26 mouse cellular contexts compared by ENCODE assay signal in genomic region chr4:40108030-40108429, GRCm38 (mm10).
"Had no signal": no experiment of that assay in that cellular context is flagged by ENCODE, and none has a peak within 500 bp of the region (broad histone marks: within the 10 kb centered on the region; RNA-seq: fewer than 3 reads in every experiment).

No protein-coding gene starts in this region.

- ATAC-seq: hindbrain, postnatal 0 days; intestine, embryonic 16.5 days had no signal

- H3K9ac ChIP-seq: heart, embryonic 13.5 days; heart, embryonic 15.5 days; hindbrain, embryonic 13.5 days; hindbrain, embryonic 15.5 days; limb, embryonic 12.5 days; liver, embryonic 13.5 days; liver, embryonic 15.5 days had no signal

- H3K4me1 ChIP-seq: heart, embryonic 13.5 days; heart, embryonic 15.5 days; hindbrain, embryonic 13.5 days; hindbrain, embryonic 15.5 days; limb, embryonic 10.5 days; limb, embryonic 12.5 days; liver, embryonic 13.5 days; liver, embryonic 15.5 days had no signal

- DNase-seq: gastrocnemius, postnatal 14 days; gastrocnemius, postnatal 36 days; heart, adult 11 months; heart, adult 2 months; heart, postnatal 14 days; heart, postnatal 36 days; kidney, adult 18-20 months; kidney, adult 8-10 months; kidney, postnatal 10 days; kidney, postnatal 25 days; kidney, postnatal 4 days; liver; liver, embryonic 13.5 days had no signal

- H3K36me3 ChIP-seq: heart, embryonic 13.5 days; heart, embryonic 15.5 days; hindbrain, embryonic 13.5 days; hindbrain, embryonic 15.5 days; limb, embryonic 10.5 days; limb, embryonic 12.5 days; liver, embryonic 13.5 days; liver, embryonic 15.5 days had no signal

- H3K4me2 ChIP-seq: heart, embryonic 11.5 days; heart, embryonic 13.5 days; heart, embryonic 15.5 days; hindbrain, embryonic 13.5 days; hindbrain, embryonic 15.5 days; limb, embryonic 12.5 days; liver, embryonic 11.5 days; liver, embryonic 13.5 days; liver, embryonic 15.5 days had no signal

- H3K9me3 ChIP-seq: heart, embryonic 13.5 days; heart, embryonic 15.5 days; hindbrain, embryonic 13.5 days; hindbrain, embryonic 15.5 days; limb, embryonic 10.5 days; liver, embryonic 13.5 days; liver, embryonic 15.5 days had no signal

- H3K27ac ChIP-seq: heart, adult 2 months; heart, embryonic 13.5 days; heart, embryonic 15.5 days; hindbrain, embryonic 13.5 days; hindbrain, embryonic 15.5 days; hindbrain, postnatal 0 days; layer of hippocampus, adult 2 months; left cerebral cortex, adult 2 months; limb, embryonic 10.5 days; limb, embryonic 12.5 days; liver, embryonic 13.5 days; liver, embryonic 15.5 days had no signal

- H3K4me3 ChIP-seq: heart, adult 2 months; heart, embryonic 13.5 days; heart, embryonic 15.5 days; hindbrain, embryonic 13.5 days; hindbrain, embryonic 15.5 days; layer of hippocampus, adult 2 months; left cerebral cortex, adult 2 months; limb, embryonic 10.5 days; limb, embryonic 12.5 days; liver, embryonic 13.5 days; liver, embryonic 15.5 days had no signal

- H3K27me3 ChIP-seq: heart, embryonic 13.5 days; heart, embryonic 15.5 days; hindbrain, embryonic 13.5 days; hindbrain, embryonic 15.5 days; limb, embryonic 12.5 days; liver, embryonic 13.5 days; liver, embryonic 15.5 days had no signal
